Mouse (Mus musculus): Measurements from ENCODE around the gene Slc6a13. TPM values are rescaled to one million over a fixed set of nuclear protein-coding genes. Genes with fewer than 3 reads are reported as not detected.

Slc6a13 gene
- total RNA-seq, 2 experiments from 2014 or later, result 0.19 to 1.3 TPM

DNA sequence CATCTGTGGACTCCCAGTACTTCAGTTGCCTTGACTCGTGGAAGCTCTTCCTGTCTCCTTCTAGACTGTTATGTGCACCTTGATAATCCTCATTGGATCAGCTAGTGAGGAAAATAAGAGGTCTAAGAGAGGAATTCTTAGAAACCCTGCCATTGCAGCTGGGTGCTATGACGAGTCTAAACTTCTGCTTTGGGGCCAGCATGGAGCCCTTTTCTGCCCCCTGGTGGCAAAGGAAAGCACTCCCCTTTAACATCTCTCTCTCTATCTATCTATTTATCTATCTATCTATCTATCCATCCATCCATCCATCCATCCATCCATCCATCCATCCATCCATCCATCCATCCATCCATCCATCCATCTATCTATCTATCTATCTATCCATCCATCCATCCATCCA lies 66.5 kb downstream of the Slc6a13 start:
- peak; percentile 24 to 44 for DNase-seq

GRCm38 (mm10) chr6:121367099-121367498 lies 67.1 kb downstream of the Slc6a13 start:
- intact Hi-C loops (cut with DNase I), result loop anchor here (2.0 kb wide), 1 partner anchor 94 kb away; no protein-coding TSS in a partner anchor
- no peak for DNase-seq

More for the DNA sequence above, 66.5 kb downstream of the Slc6a13 start:
- intact Hi-C loops (cut with DNase I), result loop anchor here (2.0 kb wide), 1 partner anchor 94 kb away; no protein-coding TSS in a partner anchor

DNA sequence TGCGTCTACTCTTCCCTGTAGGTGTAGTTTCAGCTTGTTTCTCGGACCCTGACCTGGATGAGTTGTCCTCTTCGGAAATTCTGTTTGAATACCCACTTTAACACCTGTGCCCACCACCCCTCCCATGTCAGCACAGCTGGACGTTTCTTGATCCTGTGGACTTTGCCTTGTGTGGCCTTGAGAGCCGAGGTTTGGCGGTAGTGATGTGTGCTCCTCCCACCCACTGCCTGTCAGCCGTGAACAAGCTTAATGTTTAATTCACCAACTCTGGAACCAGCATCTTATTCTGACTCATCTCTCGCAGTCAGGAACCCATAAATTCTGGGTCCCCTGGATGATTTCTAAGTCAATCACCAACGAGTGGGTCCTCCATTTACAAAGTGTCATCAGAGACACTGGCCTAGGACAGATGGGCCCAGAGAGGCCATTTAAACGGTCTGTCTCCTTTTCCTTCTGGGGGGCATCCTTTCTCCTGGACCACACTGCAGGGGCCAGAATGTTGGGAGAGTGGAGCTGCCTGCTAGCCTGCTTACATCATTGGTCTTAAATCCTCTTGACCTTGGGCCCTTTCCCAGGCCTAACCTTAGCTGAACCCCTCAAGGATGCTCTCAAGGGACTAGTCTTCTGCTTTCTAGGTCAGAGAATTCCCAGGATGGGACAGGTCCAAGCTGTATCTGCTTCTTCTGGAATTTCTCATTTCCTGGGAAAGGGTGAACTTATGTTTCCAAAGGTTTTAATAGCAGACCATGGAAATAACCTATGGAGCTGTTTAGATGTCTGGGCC lies 71.4 kb downstream of the Slc6a13 start:
- peak in 1 of 2 experiments; percentile 19 for DNase-seq
- intact Hi-C loops (cut with DNase I), result no loop called here

- no peak for DNase-seq
- intact Hi-C loops (cut with DNase I), result no loop called here
Measured at GRCm38 (mm10) chr6:121376159-121376558, 76.1 kb downstream of the Slc6a13 start.

- no peak for DNase-seq
- intact Hi-C loops (cut with DNase I), result no loop called here
Measured at GRCm38 (mm10) chr6:121378256-121378655, 78.2 kb downstream of the Slc6a13 start.

DNA sequence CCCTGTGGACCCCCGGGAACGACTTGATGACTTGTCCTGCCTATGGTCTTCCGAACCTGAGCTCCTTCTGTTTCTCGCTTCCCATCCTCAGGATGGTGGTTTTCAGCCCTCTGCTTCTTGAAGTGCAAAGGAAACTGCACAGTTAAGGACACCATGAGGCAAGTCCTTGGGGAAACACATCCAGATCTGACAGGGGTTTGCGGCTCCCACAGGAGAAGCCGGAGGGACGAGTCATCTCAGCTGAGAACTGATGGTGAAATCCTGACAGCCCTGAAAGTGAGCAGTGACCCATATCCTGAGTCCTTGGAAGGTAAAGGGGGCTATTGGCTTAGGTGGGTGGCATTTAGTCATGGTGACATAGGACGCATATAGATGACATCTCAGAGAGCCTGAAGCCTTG lies 80.5 kb downstream of the Slc6a13 start:
- no peak for DNase-seq
- intact Hi-C loops (cut with DNase I), result no loop called here

DNA sequence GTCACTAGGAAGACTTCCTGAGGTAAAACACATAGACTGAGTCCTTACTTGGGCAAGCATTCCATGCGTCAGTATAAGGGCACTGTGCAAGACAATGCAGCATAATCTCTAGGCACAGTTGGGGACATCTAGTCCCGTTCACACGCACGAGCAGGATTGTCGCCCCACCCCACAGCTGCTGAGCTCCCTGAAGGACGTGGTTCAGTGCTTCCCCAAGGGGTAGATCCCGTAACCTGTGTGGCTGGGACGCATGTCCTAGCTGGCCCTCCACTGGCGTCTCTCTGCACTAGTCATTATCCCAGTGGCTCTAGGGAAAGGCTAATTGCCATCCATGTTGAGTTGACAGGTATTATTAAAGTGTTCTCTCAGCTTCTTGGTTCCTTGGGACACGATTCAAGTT lies 82.0 kb downstream of the Slc6a13 start:
- DNase-seq, result peak in 1 of 2 experiments; percentile 26
- intact Hi-C loops (cut with DNase I), result no loop called here

DNA sequence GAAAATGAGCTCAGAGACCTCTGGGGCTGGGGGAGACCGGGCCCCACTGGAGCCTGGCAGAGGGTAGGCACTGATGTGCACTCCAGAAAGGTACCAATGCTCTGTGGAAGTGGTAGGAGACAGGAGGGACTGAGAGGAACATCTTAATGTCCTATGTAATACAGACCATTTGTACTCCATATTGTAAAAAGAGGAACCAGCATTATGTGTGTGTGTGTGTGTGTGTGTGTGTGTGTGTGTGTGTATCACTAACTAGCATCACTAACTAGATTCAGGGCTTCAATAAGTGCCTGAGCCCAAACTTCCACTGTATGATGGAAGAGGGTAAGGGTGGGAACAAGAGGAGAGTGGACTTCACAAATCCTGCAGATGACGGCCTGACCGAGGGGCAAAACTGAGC lies 85.4 kb downstream of the Slc6a13 start:
- no peak for DNase-seq
- intact Hi-C loops (cut with DNase I), result no loop called here

Small RNA genes lying within 50 kb of the gene (microRNA-seq; reads per million reads assigned to microRNA genes)
- 0 reads per million in 2 experiments for gene Gm24855

Other genes starting within 250 kb of the Slc6a13 start
- gene Mical3, start 169.2 kb upstream of the Slc6a13 start, total RNA-seq (2021), result 100 to 1,000 TPM; 114 to 124 TPM
- gene Pex26, start 116.6 kb upstream of the Slc6a13 start, total RNA-seq (2021), result 1 to 10 TPM; 8.1 to 8.4 TPM
- 100 to 1,000 TPM in 1 of 2 experiments, 10 to 100 TPM in 1; 78.5 to 115 TPM for gene Tuba8, start 89.5 kb upstream of the Slc6a13 start, total RNA-seq (2021)
- gene Usp18, start 54.3 kb upstream of the Slc6a13 start, total RNA-seq (2021), result 1 to 10 TPM in 1 of 2 experiments, under 1 TPM in 1; 0.86 to 1.0 TPM
- not detected for gene Slc6a12, start 42.8 kb downstream of the Slc6a13 start, total RNA-seq (2021)
- under 1 TPM; 0.78 to 0.84 TPM for gene Iqsec3, start 173.5 kb downstream of the Slc6a13 start, total RNA-seq (2021)